Mouse (Mus musculus) layer of hippocampus, adult 11-12 months (tissue): ENCODE results near the gene Eif2b1.
"Not testable (repeated sequence)": the region's sequence is repeated elsewhere in the genome, so short reads cannot be mapped to it uniquely, and the experiment has no call there.

Experiments
- DNase-seq: peaks from one replicate; pipeline ENCODE4 v3.0.0; 2022; ENCODE audit warnings: low spot score

Eif2b1 gene

DNA sequence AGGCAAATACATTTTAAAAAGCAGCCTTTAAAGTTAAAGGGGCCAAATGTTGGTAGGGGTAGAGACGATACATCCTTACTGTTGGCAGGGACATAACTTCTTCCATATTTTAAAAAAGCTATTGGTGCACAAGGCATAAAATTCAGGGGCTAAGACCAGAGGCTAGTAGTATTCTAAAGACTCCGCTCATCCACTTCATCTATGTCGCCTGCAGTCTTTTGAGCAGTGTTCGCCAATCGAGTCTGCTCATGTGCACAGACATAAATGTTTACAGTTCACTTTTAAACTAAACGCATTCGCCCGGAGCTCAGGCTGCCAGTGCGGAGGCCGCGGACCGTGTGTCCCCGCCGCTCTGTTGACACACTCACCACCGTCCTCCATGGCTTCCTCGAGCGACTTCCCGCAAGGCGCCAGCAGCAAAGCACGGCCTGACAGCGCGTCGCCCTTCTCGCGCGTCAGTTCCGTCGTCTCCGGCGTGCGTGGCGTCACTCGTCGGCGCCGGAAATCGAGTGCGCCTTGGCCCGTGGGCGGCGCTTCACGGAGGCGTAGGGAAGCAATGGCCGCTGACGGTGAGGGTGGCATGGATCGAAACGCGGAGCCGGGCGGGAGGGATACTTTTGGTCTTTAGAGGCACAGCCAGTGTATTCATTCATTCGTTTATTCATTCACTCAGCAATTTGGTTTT is at the start of gene Eif2b1, which contains the start of gene Gtf2h3:
Gene Eif2b1 (minus strand): TSS at position 499 of the 685 bp plus-strand sequence.
Gene Gtf2h3 (plus strand): TSS at position 508 of the 685 bp plus-strand sequence.
- peak; percentile 92 for DNase-seq

DNA sequence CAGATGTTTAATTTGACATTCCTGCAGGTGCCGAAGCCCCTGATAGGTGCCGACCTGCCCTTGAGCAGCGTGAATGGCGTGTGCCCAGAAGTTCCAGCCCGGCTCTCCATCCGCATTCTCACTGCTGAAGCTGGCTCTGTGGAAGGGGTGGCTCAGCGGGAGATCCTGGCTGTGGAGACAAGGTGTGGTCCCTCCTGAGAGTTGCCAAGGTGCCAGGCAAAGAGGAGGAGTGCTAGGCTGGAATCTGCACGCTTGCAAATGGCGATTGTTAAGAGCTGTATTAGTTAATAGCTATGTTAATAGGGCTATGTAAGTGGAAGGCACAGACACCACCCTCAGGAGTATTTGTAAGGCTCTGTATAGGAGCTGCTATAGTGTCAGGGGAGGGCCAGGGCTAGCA is 45.4 kb upstream of the Eif2b1 start:
- no peak for DNase-seq

DNA sequence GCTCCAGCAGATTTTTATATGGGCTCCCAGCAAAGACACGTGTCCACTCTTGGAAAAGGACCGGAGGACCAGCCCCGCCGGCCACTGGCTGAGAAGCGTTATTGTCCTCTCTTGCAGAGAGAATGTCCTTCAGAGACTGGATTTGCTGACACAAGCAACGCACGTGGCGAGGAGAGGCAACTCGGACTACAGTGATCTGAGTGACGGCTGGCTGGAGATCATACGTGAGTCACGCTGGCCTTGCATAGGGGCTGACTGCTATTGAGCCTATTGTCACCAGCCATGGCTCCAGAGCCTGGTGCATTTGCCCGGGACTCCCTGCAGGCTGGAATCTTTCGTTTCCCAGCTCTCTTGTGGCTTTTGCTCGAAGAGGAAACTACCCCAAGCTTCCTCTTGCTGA is 44.0 kb upstream of the Eif2b1 start:
- peak; percentile 30 for DNase-seq

DNA sequence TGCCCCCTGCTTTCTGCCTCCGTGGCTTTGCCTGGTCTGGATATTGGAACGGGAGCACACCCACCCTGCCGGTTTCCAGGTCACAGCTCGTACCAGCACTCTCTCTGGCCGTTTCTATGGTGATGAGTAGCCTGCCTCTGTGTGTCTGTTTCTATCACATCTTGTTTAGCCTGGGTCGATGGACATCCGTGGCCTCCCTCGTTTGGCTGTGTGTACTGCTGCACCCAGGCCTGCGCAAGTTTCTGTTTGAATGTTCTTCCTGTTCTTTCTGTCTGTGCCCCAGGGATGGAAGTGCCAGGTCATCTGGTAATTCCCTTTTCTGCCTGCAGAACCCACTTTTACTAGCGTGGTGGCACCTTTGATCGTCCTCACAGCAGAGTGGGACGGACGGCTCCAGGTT is 42.4 kb upstream of the Eif2b1 start:
- DNase-seq, result peak; percentile 31

DNA sequence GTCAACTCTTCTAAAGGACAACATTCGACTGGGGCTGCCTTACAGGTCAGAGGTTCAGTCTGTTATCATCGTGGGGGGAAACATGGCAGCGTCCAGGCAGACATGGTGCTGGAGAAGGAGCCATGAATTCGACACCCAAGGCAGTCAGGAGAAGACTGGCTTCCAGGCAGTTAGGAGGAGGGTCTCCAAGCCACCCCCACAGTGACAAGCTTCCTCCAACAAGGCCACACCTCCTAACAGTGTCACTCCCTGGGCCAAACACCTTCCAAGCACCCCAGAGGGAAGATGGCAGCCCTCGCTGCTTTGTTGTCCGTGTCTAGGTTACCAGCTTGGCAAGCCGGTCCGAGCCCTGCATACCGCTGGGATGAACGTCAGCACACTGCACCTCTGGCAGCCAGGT is 39.8 kb upstream of the Eif2b1 start:
- DNase-seq, result no peak

DNA sequence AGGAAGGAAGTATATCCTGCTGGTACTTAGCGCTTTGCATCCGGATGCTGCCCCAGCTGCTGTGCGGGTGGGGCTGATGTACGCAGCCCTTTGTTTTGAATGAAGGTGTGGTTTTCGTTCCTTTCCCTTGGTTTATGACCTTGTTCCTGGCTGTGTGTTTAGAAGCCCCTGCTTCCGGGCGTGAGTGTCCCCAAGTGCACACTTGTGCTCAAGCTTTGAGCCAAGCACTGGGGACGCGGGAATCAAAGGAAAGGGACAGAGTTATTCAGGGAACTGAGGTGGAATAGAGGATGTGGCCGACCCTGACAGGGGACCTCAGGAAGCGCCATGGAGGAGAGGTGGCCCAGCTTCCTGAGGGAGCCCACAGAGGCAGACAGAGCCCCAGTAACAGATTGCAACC is 35.8 kb upstream of the Eif2b1 start:
- DNase-seq, result no peak

DNA sequence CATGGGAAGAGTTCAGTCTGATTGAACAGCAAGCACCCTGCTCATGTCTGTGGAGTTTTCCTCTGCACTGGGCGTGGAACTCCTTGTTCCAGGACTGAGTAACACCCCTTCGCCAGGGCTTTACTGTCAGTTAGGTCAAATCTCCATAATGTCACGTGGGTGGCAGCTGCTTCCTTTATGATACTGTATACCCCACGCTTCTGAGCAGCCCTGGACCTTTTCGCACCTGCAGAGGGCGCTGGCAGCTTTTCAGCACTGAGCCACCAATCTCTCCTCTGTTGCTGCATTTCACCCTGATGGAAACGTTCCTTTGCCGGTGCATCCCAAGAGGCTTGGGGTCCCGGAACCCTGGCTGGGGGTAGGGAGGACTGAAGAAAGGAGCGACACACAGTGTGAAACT is 32.0 kb upstream of the Eif2b1 start:
- no peak for DNase-seq

DNA sequence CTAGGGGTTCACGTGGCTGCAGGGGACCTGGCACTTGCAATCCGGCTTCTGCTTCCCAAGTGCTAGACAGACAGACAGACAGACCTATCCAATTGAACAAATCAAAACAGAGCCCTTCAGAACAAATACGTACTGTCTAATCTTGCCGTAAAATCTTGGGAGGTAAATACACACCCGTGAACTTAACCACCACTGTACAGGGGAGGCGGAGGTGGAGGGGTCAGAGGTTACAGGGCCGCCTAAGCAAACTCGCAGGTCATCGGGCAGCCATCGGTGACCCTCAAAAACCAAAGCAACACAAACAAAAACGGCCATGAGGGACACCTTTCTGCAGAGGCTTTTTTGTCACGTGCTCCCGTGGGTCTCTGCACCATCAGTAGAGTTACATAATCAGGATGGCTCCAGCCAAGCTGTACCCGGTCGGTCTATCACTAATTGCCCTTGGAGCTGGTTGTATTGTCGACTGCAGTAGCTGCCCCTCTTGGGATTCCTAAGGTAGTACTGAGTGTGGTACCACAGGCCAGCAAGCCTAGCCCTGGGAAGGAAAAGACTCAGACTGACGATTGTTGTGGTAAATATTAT is 26.2 kb upstream of the Eif2b1 start:
- no peak for DNase-seq

DNA sequence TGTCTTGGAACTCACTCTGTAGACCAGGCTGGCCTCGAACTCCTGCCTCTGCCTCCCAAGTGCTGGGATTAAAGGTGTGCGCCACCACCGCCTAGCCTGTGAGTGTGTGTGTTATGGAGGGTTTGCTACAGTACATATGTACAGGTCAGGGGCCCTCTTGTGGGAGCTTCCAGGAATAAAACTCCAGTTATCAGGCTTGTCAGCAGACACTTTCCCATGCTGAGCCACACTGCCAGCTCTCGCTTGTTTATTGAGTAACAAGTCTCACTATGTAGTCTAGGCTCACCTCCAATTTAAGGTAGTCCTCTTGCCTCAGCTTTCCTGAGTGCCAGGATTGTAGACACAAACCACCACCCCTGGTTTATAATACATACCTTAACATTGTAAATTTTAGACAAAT is 25.4 kb upstream of the Eif2b1 start:
- DNase-seq, result no peak

DNA sequence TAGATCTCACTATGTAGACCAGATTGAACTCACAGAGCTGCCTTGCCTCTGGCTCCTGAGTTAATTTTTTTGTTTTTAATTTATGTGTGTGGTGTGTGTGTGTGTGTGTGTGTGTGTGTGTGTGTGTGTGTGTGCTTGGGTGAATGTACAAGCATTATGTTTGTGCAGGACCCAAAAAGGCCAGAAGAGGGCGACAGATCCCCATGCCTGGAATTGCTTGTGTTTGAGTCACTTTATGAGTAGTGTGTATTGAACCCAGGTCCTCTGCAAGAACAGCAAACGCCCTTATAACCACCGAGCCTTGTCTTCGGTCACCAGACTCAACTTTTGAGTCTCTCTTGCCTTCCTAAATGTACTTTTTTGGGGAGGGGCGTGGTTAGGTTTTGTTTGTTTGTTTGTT is 23.4 kb upstream of the Eif2b1 start:
- DNase-seq, result peak; percentile 65

DNA sequence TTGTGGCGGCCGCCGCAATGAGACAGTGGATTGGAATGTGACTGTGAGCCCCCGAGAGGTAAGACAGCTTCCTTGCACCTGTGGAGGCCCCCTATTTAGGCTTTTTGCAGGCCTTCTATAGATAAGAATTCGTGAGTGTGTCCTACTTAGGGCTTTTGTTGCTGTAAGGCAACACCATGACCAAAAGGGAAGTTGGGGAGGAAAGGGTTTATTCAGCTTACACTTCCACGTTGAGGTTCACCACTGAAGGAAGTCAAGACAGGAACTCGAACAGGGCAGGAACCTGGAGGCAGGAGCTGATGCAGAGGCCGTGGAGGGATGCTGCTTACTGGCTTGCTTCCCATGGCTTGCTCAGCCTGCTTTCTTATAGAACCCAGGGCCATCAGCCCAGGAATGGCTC is 20.8 kb upstream of the Eif2b1 start:
- DNase-seq, result not testable (repeated sequence)

DNA sequence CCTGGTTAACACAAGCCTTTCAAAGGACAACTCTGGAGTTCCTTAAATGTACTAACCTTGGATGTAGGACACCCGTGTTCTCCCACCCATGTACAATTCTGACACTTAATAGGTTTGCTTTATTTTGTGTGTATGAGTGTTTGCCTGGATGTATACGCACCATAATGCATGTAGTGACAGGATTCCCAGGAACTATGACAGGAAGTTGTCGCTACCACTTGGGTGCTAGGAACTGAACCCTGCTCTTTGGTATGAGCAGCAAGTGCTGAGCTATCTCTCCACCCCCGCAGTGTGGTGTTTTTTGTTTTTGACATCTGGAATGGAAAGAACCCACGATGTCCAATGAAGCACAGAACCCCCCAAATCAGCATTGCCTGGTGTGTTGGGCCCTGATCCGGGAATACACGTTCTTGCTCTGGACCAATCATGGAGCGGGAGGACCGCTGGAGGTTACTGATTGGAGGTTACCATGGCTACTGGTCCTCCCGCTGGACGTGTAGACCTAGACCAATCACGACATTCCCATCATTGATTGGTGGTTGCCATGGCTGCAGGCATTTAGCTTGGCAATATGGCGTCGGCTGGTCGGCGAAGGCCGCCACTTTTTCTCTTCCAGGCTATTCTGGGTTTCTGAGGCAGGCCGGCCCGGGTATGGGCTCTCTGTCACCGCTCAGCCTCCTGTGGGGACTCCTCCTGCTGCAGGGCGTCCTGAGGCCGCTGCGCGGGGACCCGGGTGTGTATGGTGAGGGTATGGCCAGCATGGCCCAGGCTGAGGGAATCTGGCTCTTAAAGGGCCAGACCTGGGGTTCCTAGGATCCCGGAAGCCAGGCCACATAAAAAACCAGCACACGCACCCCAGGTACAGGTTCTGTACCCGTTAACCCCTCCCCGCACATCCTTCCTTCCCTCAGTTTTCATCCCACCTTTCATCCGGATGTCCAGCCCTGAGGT is 19.6 kb upstream of the Eif2b1 start:
- DNase-seq, result peak; percentile 96

DNA sequence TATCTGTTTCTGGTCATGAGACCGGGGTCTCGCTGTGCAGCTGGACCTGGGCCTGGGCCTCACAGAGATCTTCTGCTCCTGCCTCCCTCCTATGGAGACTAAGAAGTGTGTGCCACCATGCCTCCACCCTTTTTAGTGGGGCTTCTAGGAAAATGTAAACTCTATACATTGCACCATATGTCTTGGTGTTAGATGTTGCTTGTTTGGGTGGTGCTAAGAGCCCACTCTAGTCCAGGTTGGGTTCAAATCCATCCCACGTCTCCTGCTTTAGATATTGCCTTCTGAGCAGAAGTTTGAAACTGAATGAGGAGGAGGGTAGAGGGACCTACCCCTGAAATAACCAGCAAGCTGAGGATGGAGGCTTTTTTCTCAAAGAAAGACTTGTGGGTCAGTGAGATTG is 13.8 kb upstream of the Eif2b1 start:
- no peak for DNase-seq

DNA sequence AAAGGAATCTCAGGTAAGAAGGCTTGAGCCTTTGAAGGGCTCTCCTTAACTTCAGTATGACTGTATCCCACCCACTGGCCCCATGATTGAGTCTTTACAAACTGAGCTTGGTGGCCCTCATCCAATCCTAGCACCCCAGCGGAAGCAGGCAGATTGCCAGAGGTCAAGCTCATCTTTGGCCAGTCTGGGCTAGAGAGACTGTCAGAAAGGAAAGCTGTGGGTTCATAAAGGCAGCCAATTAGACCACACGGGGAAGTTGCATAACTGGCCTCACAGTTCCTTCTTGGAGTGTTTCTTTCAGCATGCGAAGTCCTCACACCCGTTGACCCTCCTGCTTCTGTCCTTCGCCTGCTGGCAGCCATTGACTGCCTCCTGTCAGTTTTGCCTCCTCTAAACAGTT is 3.6 kb upstream of the Eif2b1 start:
- DNase-seq, result peak; percentile 32

DNA sequence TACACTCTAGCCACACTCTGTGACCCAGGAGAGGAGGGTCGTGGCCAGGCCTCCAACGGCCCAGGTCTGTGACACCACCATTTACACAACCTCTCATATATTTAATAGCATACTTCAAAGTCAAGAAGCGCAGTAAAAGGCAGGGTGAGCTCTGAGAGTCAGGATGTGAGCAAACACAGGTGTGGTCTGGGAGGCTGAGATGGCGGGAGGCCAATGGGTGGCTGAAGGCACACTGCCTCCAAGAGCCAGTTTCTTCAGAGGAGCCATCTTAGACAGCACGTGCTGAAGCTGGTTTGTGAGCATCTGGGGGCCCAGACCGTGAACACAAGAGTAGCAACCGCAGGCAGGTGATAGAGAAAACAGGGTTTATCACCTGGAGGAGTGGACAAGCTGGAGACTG is 3.5 kb downstream of the Eif2b1 start:
- no peak for DNase-seq

DNA sequence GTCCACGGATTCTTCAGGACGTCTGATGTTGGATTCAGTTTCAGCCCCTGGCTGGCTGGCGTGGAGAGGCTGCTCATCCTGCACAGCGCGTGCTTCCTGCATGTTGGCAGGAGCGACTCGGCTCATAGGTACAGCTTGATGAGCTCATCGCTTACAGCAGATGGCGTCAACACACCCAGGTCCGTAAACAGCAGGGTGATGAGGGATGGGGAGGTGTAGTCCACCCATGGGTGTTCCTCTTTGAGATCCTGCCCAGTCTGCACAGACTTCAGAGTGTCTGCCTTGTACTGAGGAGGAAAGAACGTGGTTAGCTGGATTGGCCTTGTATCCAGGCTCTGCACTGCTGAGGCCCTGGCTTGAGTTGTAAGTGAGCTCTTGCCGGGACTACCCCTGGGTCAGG is 7.9 kb downstream of the Eif2b1 start:
- peak; percentile 74 for DNase-seq

DNA sequence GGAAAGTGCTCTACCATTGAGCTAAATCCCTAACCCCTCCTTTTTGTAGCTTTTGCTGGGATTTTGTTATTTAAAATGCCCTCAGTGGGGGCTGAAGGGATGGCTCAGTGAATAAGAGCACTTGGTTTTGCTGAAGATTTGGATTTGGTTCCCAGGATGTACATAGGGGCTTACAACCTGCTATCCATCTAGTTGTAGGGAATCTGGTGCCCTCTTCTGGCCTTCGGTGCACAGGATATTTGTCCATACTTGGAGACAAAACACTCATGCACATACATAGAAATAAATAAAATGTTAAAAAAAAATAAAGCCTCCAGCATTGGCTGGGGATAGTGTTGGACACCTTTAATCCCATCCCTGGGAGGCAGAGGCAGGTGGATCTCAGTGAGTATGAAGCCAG is 23.8 kb downstream of the Eif2b1 start:
- DNase-seq, result no peak

DNA sequence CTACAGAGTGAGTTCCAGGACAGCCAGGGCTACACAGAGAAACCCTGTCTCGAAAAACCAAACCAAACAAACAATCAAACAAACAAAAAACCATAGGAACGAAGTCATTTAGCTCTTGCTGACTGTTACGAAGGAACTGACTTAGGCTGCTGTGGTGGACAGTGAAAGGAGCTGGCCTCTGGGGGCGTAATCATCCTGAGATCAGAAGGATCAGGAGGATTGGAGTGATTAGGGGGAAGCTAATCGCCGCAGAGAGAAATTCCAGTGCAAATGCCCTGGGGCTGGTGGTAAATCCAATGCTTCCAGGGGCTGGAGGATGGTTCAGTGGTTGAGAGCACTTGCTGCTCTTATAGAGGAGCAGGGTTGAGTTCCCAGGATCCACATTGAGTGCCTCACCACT is 25.3 kb downstream of the Eif2b1 start:
- no peak for DNase-seq

DNA sequence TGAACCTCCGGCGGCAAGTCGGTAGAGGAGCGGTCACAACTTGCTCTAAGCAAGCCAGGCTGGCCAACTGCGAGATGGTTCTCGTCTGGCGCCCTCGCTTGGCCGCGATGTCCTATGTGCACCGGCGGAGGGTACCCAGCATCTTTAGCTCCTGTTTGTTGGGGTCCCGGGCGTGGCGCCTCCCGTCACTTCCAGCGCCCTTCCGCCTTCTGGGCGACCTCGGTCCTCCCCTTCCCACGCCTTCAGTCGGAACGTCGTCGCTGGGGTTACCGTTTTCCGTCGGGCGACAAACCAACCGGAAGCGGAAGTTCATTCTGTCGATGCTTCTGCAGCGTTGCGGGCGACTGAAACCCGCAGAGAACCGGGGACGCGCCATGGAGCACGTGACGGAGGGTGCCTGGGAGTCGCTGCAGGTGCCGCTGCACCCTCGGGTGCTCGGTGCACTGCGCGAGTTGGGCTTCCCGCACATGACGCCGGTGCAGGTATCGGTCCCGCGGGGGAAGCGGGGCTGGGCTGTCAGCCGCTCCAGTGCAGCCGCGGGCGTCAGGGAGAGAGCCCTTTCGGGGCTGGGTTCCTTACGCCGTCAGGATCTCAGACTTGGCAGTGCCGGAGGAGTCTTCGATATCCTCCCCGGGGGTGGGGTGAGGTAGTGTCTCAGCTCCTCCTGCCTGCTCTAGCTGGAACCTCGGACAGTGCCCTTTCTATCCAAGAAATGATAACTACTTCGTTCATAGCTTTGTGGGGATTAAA is 26.2 kb downstream of the Eif2b1 start, which contains the start of gene Ddx55:
Gene Ddx55 (plus strand): TSS at position 307 of the 750 bp plus-strand sequence.
- peak; percentile 89 for DNase-seq

DNA sequence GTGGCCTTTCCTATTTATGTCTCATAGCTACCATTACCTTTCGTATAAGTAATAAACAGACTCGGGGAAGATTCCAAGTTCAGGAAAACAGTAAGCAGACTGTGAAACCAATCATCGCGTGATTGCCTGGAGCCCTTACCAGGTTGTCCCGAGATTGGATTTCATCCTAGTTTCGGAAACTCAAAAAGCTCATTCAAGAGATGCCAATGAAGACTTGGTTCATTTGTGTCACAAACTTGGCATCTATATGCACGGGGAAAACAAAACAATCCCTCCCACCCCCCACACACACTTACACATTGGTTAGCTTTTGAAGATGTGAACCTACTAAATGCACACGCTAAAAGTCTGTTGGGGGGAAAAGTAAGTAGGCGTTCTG is 26.8 kb downstream of the Eif2b1 start:
- DNase-seq, result no peak

DNA sequence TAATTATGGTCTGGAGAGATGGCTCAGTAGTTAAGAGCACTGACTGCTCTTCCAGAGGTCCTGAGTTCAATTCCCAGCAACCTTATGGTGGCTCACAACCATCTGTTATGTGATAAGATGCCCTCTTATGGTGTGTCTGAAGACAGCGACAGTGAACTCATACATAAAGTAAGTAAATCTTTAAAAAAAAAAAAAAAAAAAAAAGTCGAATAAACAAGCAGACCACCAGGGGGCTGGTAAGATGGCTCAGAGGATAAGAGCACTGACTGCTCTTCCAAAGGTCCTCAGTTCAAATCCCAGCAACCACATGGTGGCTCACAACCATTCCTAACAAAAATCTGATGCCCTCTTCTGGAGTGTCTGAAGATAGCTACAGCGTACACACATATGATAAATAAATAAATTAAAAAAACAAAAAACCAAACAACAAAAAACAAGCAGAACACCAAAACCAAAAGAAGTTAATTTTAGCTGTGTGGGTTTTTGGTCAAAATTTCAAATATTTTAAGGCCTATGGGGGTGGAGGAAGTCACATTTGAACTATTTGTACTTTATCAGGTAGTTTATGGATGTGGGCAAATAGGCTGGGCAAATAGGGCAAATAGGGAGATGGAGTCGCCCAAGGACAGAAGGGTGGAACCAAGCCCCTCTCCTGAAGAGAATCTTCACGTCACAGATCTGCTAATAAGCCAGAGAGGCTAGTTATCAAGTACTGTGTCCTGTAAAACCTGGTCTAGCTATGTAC is 27.4 kb downstream of the Eif2b1 start:
- DNase-seq, result not testable (repeated sequence)
